Mouse (Mus musculus) monocyte, adult 59 days (primary cell): ENCODE results near the gene Smim11. TPM values are rescaled to one million over a fixed set of nuclear protein-coding genes. Genes with fewer than 3 reads are reported as not detected.

ENCODE experiments used
- total RNA-seq, 2 experiments: library from RNA; stranded (reverse); gene quantifications; one replicate each; pipeline ENCODE4 v1.2.4; 2023

Smim11 gene
- 10 to 100 TPM; 22.1 to 26.8 TPM for total RNA-seq

DNA sequence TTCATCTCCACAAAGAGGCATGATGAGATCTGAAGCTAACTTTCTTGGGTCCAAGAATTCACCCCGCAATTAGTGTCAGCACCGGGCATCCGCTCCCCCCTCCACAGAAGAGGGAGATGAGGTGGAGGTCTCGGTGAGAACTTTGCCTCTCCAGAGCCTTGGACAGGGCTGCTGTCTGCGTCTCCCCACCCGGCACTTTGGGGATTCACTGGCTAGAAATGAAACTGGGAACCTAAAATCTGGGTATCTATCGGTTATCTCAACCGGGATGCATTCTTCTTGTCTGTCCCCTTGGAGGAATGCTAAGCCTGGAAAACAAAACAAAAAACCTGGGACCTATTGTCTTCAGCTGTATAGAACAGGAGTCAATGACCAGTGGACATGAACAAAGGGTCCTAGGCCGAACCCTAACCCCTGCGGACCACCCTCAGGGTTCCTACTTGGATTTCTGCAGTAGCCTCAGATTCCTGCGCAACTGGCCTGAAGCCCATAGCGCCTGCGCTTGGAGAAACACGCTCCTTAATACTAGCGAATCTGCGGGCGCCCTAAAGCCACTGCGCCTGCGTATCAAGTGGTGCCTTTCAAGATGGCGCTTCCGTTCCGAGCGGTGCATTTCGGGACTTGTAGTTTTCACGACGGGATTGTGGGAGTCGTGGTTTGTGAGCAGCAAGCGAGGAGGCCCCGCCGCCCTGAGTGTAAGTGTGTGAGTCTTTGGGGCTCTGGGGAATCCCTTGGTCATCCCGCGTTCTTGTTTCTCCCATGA lies at the start of gene Smim11:
Gene Smim11, plus strand, starts transcription at position 638 of the 763 bp plus-strand sequence.

GRCm38 (mm10) chr16:92292101-92292500 lies 9.0 kb upstream of the Smim11 start, which contains the start of gene Kcne2:
Kcne2 (plus strand) TSS chr16:92292389.

DNA sequence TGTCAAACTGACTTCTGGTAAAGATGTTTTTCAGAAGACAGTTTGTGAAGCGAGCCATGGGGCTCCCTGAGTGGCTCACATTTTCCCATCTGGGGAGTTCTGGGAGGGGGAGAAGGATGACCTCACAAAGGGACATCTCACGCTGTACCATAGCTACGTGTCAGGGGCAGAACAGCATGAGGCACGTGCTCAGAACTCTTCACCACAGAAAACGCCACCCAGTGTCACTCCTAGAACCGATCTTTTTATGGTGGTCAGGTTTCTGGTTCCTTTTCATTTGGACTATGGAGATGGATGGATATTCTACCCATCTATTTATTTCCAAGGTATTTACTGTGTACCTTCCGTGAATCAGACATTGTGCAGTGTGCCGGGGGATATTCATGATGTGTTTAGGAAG lies 20.3 kb downstream of the Smim11 start, which contains the start of gene Fam243:
Gene Fam243, minus strand, starts transcription at position 101 of the 400 bp plus-strand sequence.

GRCm38 (mm10) chr16:92359229-92359628 lies 58.1 kb downstream of the Smim11 start, which contains the start of gene Kcne1:
Kcne1 (minus strand) TSS chr16:92359468.

Other genes with a start within 250 kb of the Smim11 start
- gene Mrps6, start 243.0 kb upstream of the Smim11 start, total RNA-seq = 10 to 100 TPM in 1 of 2 experiments, 1 to 10 TPM in 1; 9.3 to 10.2 TPM
- not detected for gene Gm49711, start 243.0 kb upstream of the Smim11 start, total RNA-seq
- gene Slc5a3, start 243.0 kb upstream of the Smim11 start, total RNA-seq = 1 to 10 TPM; 3.4 to 3.8 TPM
- not detected for gene Kcne2, start 8.9 kb upstream of the Smim11 start, total RNA-seq
- not detected for gene Fam243, start 20.2 kb downstream of the Smim11 start, total RNA-seq
- not detected for gene Kcne1, start 58.2 kb downstream of the Smim11 start, total RNA-seq
- 10 to 100 TPM; 22.0 to 22.1 TPM for gene Rcan1, start 169.6 kb downstream of the Smim11 start, total RNA-seq
- not detected for gene Clic6, start 184.4 kb downstream of the Smim11 start, total RNA-seq